Mouse (Mus musculus): ENCODE measurements at regions not wholly inside any gene's neighbourhood (a gene's known extent, or its start where the extent isn't known, plus 50 kb on each side); places are given as distances from the start of the nearest gene placed in this dataset.

- DNase-seq, result no peak
These were observed 224.0 kb downstream of the Gm26897 start for GRCm38 (mm10) chr5:111957698-111958097.

- no peak for DNase-seq
These were observed 224.5 kb downstream of the Gm26897 start for GRCm38 (mm10) chr5:111958226-111958625.

DNA sequence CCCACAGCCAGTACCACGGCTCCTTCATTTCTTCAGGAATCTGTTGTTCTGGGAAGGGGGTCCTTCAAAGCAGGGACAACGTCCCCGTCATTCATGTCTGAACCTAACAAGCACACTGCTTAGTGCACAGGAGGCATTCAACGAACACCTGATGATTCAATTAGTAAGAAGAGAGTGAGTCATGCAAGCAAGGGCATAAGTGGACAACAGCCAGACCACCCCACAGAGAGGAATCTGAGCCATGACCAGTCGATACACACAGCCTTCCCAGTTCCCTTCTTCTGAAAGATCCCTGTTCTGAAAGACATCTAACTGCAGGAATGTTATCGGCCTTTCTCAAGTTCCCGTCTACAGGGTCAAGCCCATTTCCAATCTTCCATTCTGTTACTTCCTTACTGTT, 231.6 kb downstream of the Gm26897 start:
- no peak for DNase-seq

- DNase-seq, result no peak
These were observed 234.4 kb downstream of the Gm26897 start for GRCm38 (mm10) chr5:111968121-111968520.

DNA sequence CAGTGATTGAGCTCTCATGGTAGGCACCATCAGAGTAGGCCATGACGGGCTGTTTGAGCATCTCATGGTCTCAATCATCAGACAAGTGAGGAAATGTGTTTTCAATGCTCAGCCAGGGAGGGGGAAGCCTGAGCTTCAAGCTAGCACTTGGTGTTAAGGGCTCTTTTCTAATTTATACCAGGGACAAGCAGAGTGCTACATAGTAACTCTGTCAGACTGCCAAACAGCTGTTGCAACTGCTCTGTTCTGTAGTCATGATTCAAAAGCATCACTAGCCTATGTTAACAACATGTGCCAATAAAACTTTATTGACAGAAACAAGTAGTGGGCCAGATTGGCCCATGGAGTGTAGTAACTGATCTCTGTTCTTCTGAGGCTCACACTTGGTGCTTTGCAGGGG, 235.0 kb downstream of the Gm26897 start:
- DNase-seq, result no peak

DNA sequence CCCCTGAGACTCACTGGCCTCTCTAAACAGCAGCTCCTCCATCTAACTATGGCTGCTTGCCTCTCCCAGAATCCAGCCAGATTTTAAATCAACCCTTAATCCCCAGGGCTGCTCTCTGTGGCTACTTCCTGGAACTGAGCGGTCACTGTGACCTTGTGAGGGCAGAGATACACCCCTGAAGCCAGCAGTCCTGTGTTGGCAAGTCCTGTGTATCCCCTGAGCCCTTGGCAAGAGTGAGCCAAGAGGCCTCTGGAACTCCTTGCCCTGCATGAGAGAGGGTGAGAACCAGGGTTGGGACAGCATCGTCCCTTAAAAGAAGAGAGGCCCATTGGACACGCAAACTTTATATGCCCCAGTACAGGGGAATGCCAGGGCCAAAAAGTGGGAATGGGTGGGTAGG, 237.5 kb downstream of the Gm26897 start:
- DNase-seq, result no peak

DNA sequence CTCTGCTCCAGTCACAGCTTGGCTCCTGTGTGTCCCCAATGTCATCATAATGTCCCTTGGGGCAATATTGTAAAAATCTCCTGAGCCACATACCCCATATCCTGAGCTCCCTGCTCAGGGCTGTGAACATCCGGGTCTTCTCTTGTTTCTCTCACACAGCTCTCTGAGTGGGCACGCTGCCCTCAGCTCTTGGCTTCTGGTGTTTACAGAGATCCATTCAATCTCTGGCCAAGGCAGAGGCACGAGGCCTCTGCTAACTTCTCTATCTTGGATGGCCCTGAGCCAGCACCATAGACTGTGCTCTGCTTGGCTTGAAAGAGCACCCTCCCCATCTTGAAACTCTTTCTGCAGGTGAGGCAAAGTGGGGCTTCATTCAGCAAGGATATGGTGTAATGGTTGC, 238.2 kb downstream of the Gm26897 start:
- no peak for DNase-seq

DNA sequence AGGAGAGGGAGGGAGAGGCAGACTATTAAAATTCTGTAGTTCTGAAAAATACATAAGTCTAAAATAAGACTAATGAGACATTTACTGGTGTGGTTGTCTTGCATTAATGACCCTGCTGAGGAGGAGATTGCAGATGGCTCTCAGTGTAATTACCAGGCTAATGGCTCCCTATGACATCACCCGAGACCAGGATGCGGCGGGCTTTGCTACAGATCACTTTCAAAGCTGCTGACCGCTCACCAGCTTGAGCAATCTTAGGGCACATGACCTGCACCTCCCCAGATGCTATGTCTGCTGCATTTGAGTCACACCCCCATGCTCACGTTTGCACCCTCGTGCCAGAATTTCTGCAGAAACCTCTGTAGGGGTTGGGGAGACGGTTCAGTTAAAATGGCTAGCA, 242.0 kb downstream of the Gm26897 start:
- no peak for DNase-seq

GRCm38 (mm10) chr5:111979601-111980000, 245.9 kb downstream of the Gm26897 start:
- DNase-seq, result no peak

- DNase-seq, result no peak
These were observed 248.4 kb downstream of the Gm26897 start for GRCm38 (mm10) chr5:111982106-111982505.

DNA sequence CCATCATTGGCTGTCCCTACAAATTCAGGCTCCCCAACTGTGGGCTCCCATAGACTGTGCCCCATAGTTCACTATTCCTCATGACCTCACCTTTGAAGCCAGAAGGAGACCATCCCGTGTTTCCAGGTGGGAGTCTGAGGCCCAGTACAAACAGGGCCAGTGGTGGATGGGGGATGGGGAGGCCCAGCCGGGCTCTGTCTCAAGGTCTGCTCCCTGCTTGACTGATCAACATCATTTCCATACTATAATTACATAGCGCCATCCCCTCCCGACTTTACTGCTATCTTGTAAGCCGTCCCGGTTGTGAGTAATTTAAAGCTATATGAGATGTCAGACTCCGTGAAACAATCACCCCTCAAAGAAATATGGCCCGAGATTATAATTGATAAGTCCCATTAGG, 252.3 kb downstream of the Gm26897 start:
- no peak for DNase-seq

DNA sequence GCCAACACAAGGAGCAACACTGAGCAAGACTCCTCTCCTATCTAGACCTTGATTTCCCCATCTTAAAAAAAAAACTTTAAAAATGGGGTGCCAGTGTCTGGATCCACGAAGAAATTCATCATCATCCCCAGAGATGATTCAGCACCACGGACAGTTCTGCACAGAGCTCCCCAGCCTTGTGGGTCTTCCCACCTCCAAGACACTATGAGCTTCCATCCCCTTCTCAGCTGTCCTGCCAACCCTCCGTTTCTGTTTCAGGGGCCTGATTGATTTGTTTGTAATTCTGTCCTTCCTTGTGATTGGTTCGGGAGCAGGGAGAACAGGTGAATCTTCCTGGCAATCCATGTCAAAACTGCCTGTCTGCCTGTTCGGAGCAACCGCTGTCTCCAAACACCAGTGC, 253.3 kb downstream of the Gm26897 start:
- peak; percentile 33 for DNase-seq

- no peak for DNase-seq
These were observed 258.1 kb downstream of the Gm26897 start for GRCm38 (mm10) chr5:111991805-111992204.

DNA sequence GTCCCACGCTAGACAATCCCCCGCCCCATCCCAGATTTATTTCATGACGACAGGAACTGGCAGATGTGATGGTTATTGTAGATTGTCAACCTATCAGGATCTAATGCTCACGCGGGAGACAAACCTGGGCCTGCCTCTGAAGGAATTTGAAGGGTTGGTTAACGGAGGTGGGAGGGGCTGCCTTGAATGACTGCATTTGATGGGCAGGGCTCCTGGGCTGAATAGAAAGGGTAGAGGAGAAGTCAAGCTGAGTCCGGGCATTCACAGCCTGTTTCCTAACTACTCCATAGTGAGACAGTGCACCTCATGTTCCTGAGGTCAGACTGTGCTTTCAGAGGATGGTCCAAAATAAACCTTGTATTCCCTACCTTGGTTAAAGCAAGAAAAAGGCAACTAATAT, 259.1 kb downstream of the Cryba4 start:
- no peak for DNase-seq

DNA sequence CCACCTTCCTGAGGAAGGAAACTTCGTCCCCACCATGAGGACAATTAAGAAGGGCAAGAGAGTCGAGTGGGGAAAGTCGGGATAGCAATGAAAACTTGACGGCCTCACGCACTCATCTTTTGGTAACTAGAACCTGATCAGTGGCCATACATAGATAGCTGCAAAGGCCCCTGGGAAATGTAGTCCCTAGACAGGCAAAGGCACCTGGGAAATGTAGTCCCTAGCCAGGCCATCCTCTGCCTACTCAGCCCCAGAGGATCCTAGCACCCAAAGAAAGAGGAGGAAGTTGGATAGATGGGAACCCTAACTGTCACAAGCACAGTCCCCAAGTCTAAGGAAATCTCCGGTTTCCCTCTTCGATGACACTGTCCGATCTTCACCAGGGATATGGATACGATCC, 258.4 kb downstream of the Cryba4 start:
- DNase-seq, result no peak

- DNase-seq, result no peak
These were observed 255.5 kb downstream of the Cryba4 start for GRCm38 (mm10) chr5:111996806-111997205.

- DNase-seq, result no peak
These were observed 250.3 kb downstream of the Cryba4 start for GRCm38 (mm10) chr5:112001742-112002701.

- no peak for DNase-seq
These were observed 249.3 kb downstream of the Cryba4 start for GRCm38 (mm10) chr5:112002856-112003660.

- no peak for DNase-seq
These were observed 248.3 kb downstream of the Cryba4 start for GRCm38 (mm10) chr5:112004041-112004440.

- no peak for DNase-seq
These were observed 239.7 kb downstream of the Cryba4 start for GRCm38 (mm10) chr5:112012505-112013164.

DNA sequence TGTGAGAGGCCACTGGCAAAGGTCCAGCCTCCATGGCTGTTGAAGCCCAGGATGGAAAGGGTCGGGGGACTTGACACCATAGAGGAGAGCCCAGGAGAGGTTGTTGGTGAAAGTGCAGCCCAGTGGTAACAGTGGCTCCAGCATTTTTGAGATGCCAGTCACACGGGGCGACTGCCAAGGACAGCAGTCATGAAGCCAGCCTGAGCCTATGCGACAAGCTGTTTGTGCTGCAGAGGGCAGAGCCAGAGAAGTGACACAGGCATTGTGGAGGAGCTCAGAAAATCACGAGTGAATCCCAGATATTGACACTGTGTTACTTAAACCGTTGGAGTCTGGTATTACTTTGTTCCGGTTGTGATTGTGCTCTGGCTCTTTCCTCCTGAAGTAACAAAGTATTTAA, 233.4 kb downstream of the Cryba4 start:
- no peak for DNase-seq

GRCm38 (mm10) chr5:112020882-112021281, 231.4 kb downstream of the Cryba4 start:
- DNase-seq, result no peak

DNA sequence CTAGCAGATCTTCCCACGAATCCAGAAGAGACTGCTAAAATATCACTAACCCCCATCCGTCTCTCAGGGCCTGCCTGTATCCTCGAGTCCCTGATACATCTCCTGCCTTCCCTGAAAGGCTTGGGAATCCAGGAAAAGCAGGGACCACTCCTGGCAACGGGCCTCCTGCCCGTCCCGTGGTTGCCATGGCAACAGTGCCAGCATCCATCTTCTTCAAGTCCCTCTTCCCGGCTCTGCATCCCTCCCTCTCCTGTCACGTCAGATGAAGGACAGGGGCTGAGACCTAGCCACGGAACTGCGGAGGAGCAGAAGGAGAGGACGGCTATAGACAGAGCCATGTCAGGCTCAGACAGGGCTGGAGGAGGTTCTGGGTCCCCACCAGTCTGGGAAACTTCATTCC, 222.4 kb downstream of the Cryba4 start:
- DNase-seq, result no peak
